Mouse (Mus musculus) stomach, embryonic 16.5 days (tissue): ENCODE measurements around the gene Nostrin. TPM values are rescaled to one million over a fixed set of nuclear protein-coding genes. Genes with fewer than 3 reads are reported as not detected.

ENCODE experiments used
- ATAC-seq: fragments of 200-750 bp; cut with Nextera tagmentation; 2 replicates; pipeline ENCODE4 v1.8.0; 2017; ENCODE audit warnings: moderate number of reproducible peaks, moderate TSS enrichment; ENCODE audit not compliant: insufficient read depth, low FRiP score
- H3K27ac ChIP-seq: fragments of 300-500 bp; sonication (generic); 2 replicates; pipeline ENCODE4 v1.5.1; 2014; ENCODE audit warnings: low read length
- H3K27me3 ChIP-seq: fragments of 300-500 bp; sonication (generic); 2 replicates; pipeline ENCODE4 v1.6.1; 2014; ENCODE audit warnings: low read length, control low read depth, mixed read lengths; ENCODE audit not compliant: control insufficient read depth, insufficient read depth
- H3K36me3 ChIP-seq: fragments of 300-500 bp; sonication (generic); 2 replicates; pipeline ENCODE4 v1.6.1; 2014; ENCODE audit warnings: low read length; ENCODE audit not compliant: control insufficient read depth, insufficient read depth
- H3K4me1 ChIP-seq: fragments of 300-500 bp; sonication (generic); 2 replicates; pipeline ENCODE4 v1.6.1; 2014; ENCODE audit warnings: low read length, control low read depth, mixed read lengths; ENCODE audit not compliant: control insufficient read depth, insufficient read depth
- H3K4me2 ChIP-seq: fragments of 300-500 bp; sonication (generic); 2 replicates; pipeline ENCODE4 v1.6.1; 2014; ENCODE audit warnings: low read depth, low read length, mixed read lengths
- H3K4me3 ChIP-seq: fragments of 300-500 bp; sonication (generic); replicated peaks from 2 replicates; pipeline ENCODE4 v1.5.1; 2014; ENCODE audit warnings: mild to moderate bottlenecking, low read length
- H3K9ac ChIP-seq: fragments of 300-500 bp; sonication (generic); 2 replicates; pipeline ENCODE4 v1.6.1; 2014; ENCODE audit warnings: low read length
- H3K9me3 ChIP-seq: fragments of 300-500 bp; sonication (generic); replicated peaks from 2 replicates; pipeline ENCODE4 v1.6.1; 2016; ENCODE audit warnings: low read length, control low read depth; ENCODE audit not compliant: control insufficient read depth
- WGBS: fragments of 180-500 bp; shearing (Covaris S2); extraction: QIAGEN DNeasy Blood & Tissue Kit; methylation state at CpG from one replicate; pipeline ENCODE4 v1.1.7; 2014; 5-methylcytosine and 5-hydroxymethylcytosine counted together
- polyA plus RNA-seq: library from polyadenylated mRNA; unstranded; fragments of >200 nt; fragmentation: Nextera tagmentation; extraction: Ambion mirVana; gene quantifications from 2 replicates; pipeline ENCODE4 v1.2.1, GENCODE M21; 2015

Gene Nostrin
- polyA plus RNA-seq, 1 experiment from 2014 or later: 12.8 TPM

GRCm38 (mm10) chr2:69205185-69205584, 69.6 kb downstream of the Nostrin start:
- Histone ChIP-seq H3K4me3 (peak overlapping the region; percentile 96), H3K9me3 (no peaks in the 10 kb centered on the region), H3K36me3 (peaks cover 11% of the 10 kb centered on the region; the same call in 1 of the 2 replicates), H3K27ac (no peak overlapping the region), H3K27me3 (no peaks in the 10 kb centered on the region), H3K4me1 (peaks cover 5% of the 10 kb centered on the region; the same call in 1 of the 2 replicates), H3K4me2 (peak overlapping the region; percentile 55), H3K9ac (peak overlapping the region; percentile 88)
- 12% methylated on average over 6 of the region's 6 CpGs for WGBS
- no peak for ATAC-seq

- under 1% methylated on average over 46 of the region's 46 CpGs for WGBS
- Histone ChIP-seq H3K9me3 (no peaks in the 10 kb centered on the region), H3K4me1 (peaks cover 5% of the 10 kb centered on the region; the same call in 1 of the 2 replicates), H3K36me3 (peaks cover 11% of the 10 kb centered on the region; the same call in 1 of the 2 replicates), H3K27me3 (no peaks in the 10 kb centered on the region), H3K4me3 (peak within 1 kb of the TSS; percentile 96), H3K27ac (peak within 1 kb of the TSS; percentile 84), H3K9ac (peak within 1 kb of the TSS; percentile 88), H3K4me2 (peak within 1 kb of the TSS; percentile 55)
- ATAC-seq: peak; percentile 99
These were observed 70.3 kb downstream of the Nostrin start, which contains the start of gene Spc25 for GRCm38 (mm10) chr2:69205791-69206351. Gene Spc25, minus strand, starts transcription at chr2:69206194.

GRCm38 (mm10) chr2:69206523-69206922, 70.9 kb downstream of the Nostrin start:
- peak overlapping the region; percentile 96 for H3K4me3 ChIP-seq
- H3K9ac ChIP-seq: peak overlapping the region; percentile 31; the same call in 1 of the 2 replicates
- H3K36me3 ChIP-seq: peaks cover 7% of the 10 kb centered on the region; the same call in 1 of the 2 replicates
- peaks cover 5% of the 10 kb centered on the region; the same call in 1 of the 2 replicates for H3K4me1 ChIP-seq
- ATAC-seq: no peak
- H3K27me3 ChIP-seq: no peaks in the 10 kb centered on the region
- H3K27ac ChIP-seq: no peak overlapping the region
- H3K9me3 ChIP-seq: no peaks in the 10 kb centered on the region
- H3K4me2 ChIP-seq: peak overlapping the region; percentile 49
- WGBS: 14% methylated on average over 7 of the region's 7 CpGs

- ATAC-seq: no peak
- Histone ChIP-seq H3K4me2 (no peak overlapping the region), H3K36me3 (no peaks in the 10 kb centered on the region), H3K9ac (no peak overlapping the region), H3K4me1 (0 out of 2 replicates have a peak, but pooled peaks cover 2% of the 10 kb centered on the region), H3K4me3 (no peak overlapping the region), H3K27ac (no peak overlapping the region), H3K9me3 (no peaks in the 10 kb centered on the region), H3K27me3 (no peaks in the 10 kb centered on the region)
- WGBS: 93% methylated on average over 3 of the region's 3 CpGs
These were observed 74.1 kb downstream of the Nostrin start for GRCm38 (mm10) chr2:69209684-69210083.

- WGBS: 75% methylated on average over 7 of the region's 7 CpGs
- no peak for ATAC-seq
- H3K4me2 ChIP-seq: no peak within 1 kb of the TSS
- H3K9me3 ChIP-seq: no peaks in the 10 kb centered on the region
- H3K4me3 ChIP-seq: no peak within 1 kb of the TSS
- H3K9ac ChIP-seq: no peak within 1 kb of the TSS
- no peaks in the 10 kb centered on the region for H3K36me3 ChIP-seq
- 0 out of 2 replicates have a peak, but pooled peaks cover 2% of the 10 kb centered on the region for H3K4me1 ChIP-seq
- no peaks in the 10 kb centered on the region for H3K27me3 ChIP-seq
- H3K27ac ChIP-seq: no peak within 1 kb of the TSS
These were observed 75.2 kb downstream of the Nostrin start, which contains the start of gene G6pc2 for GRCm38 (mm10) chr2:69210773-69211172. Gene G6pc2, plus strand, starts transcription at chr2:69211073.

GRCm38 (mm10) chr2:69212652-69213051, 77.1 kb downstream of the Nostrin start:
- H3K4me3 ChIP-seq: no peak overlapping the region
- H3K27ac ChIP-seq: no peak overlapping the region
- 71% methylated on average over 10 of the region's 10 CpGs for WGBS
- no peaks in the 10 kb centered on the region for H3K9me3 ChIP-seq
- H3K27me3 ChIP-seq: no peaks in the 10 kb centered on the region
- ATAC-seq: no peak
- H3K4me2 ChIP-seq: no peak overlapping the region
- no peaks in the 10 kb centered on the region for H3K4me1 ChIP-seq
- H3K36me3 ChIP-seq: no peaks in the 10 kb centered on the region
- no peak overlapping the region for H3K9ac ChIP-seq

- no peaks in the 10 kb centered on the region for H3K4me1 ChIP-seq
- H3K9ac ChIP-seq: no peak overlapping the region
- 45% methylated on average over 7 of the region's 7 CpGs for WGBS
- no peaks in the 10 kb centered on the region for H3K27me3 ChIP-seq
- no peak overlapping the region for H3K4me2 ChIP-seq
- no peaks in the 10 kb centered on the region for H3K36me3 ChIP-seq
- no peak overlapping the region for H3K27ac ChIP-seq
- H3K4me3 ChIP-seq: no peak overlapping the region
- no peaks in the 10 kb centered on the region for H3K9me3 ChIP-seq
- no peak; the same call in 1 of the 2 replicates for ATAC-seq
These were observed 79.6 kb downstream of the Nostrin start for GRCm38 (mm10) chr2:69215242-69215641.

- WGBS: 61% methylated on average over 5 of the region's 5 CpGs
- Histone ChIP-seq H3K4me3 (no peak overlapping the region), H3K9ac (no peak overlapping the region), H3K27me3 (no peaks in the 10 kb centered on the region), H3K4me2 (no peak overlapping the region), H3K27ac (no peak overlapping the region), H3K4me1 (no peaks in the 10 kb centered on the region), H3K9me3 (no peaks in the 10 kb centered on the region), H3K36me3 (no peaks in the 10 kb centered on the region)
- ATAC-seq: no peak
These were observed 86.3 kb downstream of the Nostrin start for GRCm38 (mm10) chr2:69221868-69222416.

GRCm38 (mm10) chr2:69222815-69223214, 87.2 kb downstream of the Nostrin start:
- Histone ChIP-seq H3K36me3 (no peaks in the 10 kb centered on the region), H3K4me3 (no peak overlapping the region), H3K9me3 (no peaks in the 10 kb centered on the region), H3K27me3 (no peaks in the 10 kb centered on the region), H3K4me2 (no peak overlapping the region), H3K9ac (no peak overlapping the region), H3K27ac (no peak overlapping the region), H3K4me1 (no peaks in the 10 kb centered on the region)
- no peak for ATAC-seq
- WGBS: 79% methylated on average over 10 of the region's 10 CpGs
